Mouse (Mus musculus): Measurements from ENCODE around the gene Prg2. TPM values are rescaled to one million over a fixed set of nuclear protein-coding genes. Genes with fewer than 3 reads are reported as not detected.

Prg2 gene
- total and polyA plus RNA-seq, 3 experiments, result 0.17 to 0.42 TPM; not detected in 1

DNA sequence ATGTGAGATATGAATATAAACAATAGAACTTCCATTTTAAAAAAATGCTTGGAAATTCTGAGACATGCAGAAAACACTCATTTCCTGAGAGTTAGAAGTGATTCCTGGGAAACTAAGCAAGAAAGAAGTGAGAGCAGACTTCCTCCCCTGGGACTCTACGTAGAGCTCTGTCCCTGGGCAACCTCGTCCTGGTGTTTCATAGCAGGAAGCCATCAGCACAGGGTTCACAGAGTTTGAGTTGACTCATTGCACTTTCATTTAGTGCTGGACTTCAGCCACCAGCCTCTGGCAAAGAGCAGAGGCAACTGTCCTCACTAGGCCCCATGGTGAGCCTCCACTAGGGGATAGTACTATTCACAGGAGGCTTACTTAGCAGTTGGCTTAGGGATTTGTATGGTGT lies 19.0 kb upstream of the Prg2 start:
- Histone ChIP-seq H3K79me2 (ENCODE audit: control insufficient read depth, insufficient read depth, low read length, poor library complexity) (no peaks in the 10 kb centered on the region), H3K4me1 (ENCODE audit: control insufficient read depth in 1 of 2, insufficient read depth in 2 of 2, low read length in 2 of 2) (peaks cover 3 to 8% of the 10 kb centered on the region in 2 experiments), H3K9me3 (replicated peaks; ENCODE audit: insufficient read depth, low read length) (no peaks in the 10 kb centered on the region), H3K27ac (ENCODE audit: control insufficient read depth, low read depth, low read length) (no peak overlapping the region), H3K4me3 (ENCODE audit: control insufficient read depth in 1 of 2, insufficient read depth in 1 of 2, low read depth in 2 of 2, low read length in 2 of 2) (no peak overlapping the region), H3K27me3 (ENCODE audit: control insufficient read depth in 1 of 2, insufficient read depth in 2 of 2, low read length in 2 of 2) (no peaks in the 10 kb centered on the region), H3K36me3 (ENCODE audit: control insufficient read depth in 1 of 2, insufficient read depth in 2 of 2, low read length in 2 of 2) (peaks cover 3 to 16% of the 10 kb centered on the region in 2 experiments; a peak in 3 of 4 replicates), H3K9ac (ENCODE audit: control insufficient read depth, low read depth, low read length, poor library complexity, severe bottlenecking) (no peak overlapping the region)
- DNase-seq (ENCODE audit: low read depth, low spot score), result no peak
- TF ChIP-seq POLR2AphosphoS2 (IDR thresholded peaks at IDR 0.05; ENCODE audit: low read length) (peak; percentile 18; the same call in 1 of the 2 replicates), ELF1 (IDR thresholded peaks at IDR 0.05; ENCODE audit: low read depth, low read length) (no peak)

DNA sequence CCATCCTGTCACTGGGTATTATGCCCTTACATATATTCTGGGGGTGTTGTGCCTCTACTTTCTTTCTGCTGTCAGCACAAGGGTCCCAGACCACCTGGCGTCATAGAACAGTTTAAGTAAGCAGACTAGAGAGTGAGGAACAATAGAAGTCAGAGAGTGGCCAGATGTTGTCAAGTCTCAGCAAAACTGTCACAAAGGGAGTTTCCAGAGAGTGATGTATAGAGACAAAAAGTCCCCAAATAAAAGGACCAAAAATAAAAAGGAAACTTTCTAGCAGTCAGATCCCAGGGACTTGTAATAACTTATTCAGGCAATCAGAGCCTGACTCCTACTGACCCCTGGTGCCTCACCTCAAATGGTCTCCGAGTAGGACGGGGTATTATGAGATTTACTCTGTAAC lies 18.4 kb upstream of the Prg2 start:
- no peak for DNase-seq (ENCODE audit: low read depth, low spot score)
- no peak for TF ChIP-seq MAX (IDR thresholded peaks at IDR 0.05; ENCODE audit: low read length)
- no peak for TF ChIP-seq NELFE (IDR thresholded peaks at IDR 0.05; ENCODE audit: low read depth, low read length)
- no peak for TF ChIP-seq USF1 (IDR thresholded peaks at IDR 0.05; ENCODE audit: low read depth, low read length)
- TF ChIP-seq BHLHE40 (IDR thresholded peaks at IDR 0.05; ENCODE audit: borderline replicate concordance, low read depth, low read length), result no peak
- no peak for TF ChIP-seq CTCF (IDR thresholded peaks at IDR 0.05 in 2 of 3, conservative IDR thresholded peaks at IDR 0.05 in 1 of 3; ENCODE audit: control insufficient read depth in 1 of 3, insufficient read depth in 1 of 3, low read depth in 2 of 3, low read length in 3 of 3, poor library complexity in 1 of 3, severe bottlenecking in 1 of 3)
- no peak for TF ChIP-seq MXI1 (IDR thresholded peaks at IDR 0.05; ENCODE audit: low read depth, low read length)
- no peak for TF ChIP-seq USF2 (IDR thresholded peaks at IDR 0.05; ENCODE audit: borderline replicate concordance in 1 of 2, insufficient read depth in 1 of 2, low read depth in 1 of 2, low read length in 2 of 2)
- TF ChIP-seq ZNF384 (IDR thresholded peaks at IDR 0.05; ENCODE audit: low read depth, low read length), result no peak
- no peak for TF ChIP-seq ETS1 (IDR thresholded peaks at IDR 0.05; ENCODE audit: low read depth, low read length)
- TF ChIP-seq MEF2A (IDR thresholded peaks at IDR 0.05; ENCODE audit: extremely low read depth, insufficient replicate concordance, low read depth, low read length, poor library complexity, severe bottlenecking), result no peak
- no peak for TF ChIP-seq CHD2 (IDR thresholded peaks at IDR 0.05; ENCODE audit: low read length)
- no peak for TF ChIP-seq POLR2AphosphoS2 (IDR thresholded peaks at IDR 0.05; ENCODE audit: low read length)
- TF ChIP-seq ZMIZ1 (IDR thresholded peaks at IDR 0.05; ENCODE audit: low read depth, low read length), result no peak
- TF ChIP-seq NRF1 (IDR thresholded peaks at IDR 0.05; ENCODE audit: insufficient read depth, low read depth, low read length, poor library complexity, severe bottlenecking), result no peak
- TF ChIP-seq POLR2AphosphoS5 (IDR thresholded peaks at IDR 0.05; ENCODE audit: borderline replicate concordance, low read depth, low read length), result no peak
- TF ChIP-seq ELF1 (IDR thresholded peaks at IDR 0.05; ENCODE audit: low read depth, low read length), result no peak
- no peak for TF ChIP-seq CHD1 (IDR thresholded peaks at IDR 0.05; ENCODE audit: low read depth, low read length)
- Histone ChIP-seq H3K27ac (ENCODE audit: control insufficient read depth, low read depth, low read length) (no peak overlapping the region), H3K9ac (ENCODE audit: control insufficient read depth, low read depth, low read length, poor library complexity, severe bottlenecking) (no peak overlapping the region), H3K9me3 (replicated peaks; ENCODE audit: insufficient read depth, low read length) (no peaks in the 10 kb centered on the region), H3K4me3 (ENCODE audit: control insufficient read depth in 1 of 2, insufficient read depth in 1 of 2, low read depth in 2 of 2, low read length in 2 of 2) (no peak overlapping the region), H3K27me3 (ENCODE audit: control insufficient read depth in 1 of 2, insufficient read depth in 2 of 2, low read length in 2 of 2) (no peaks in the 10 kb centered on the region), H3K79me2 (ENCODE audit: control insufficient read depth, insufficient read depth, low read length, poor library complexity) (no peaks in the 10 kb centered on the region), H3K4me1 (ENCODE audit: control insufficient read depth in 1 of 2, insufficient read depth in 2 of 2, low read length in 2 of 2) (peaks cover 3 to 8% of the 10 kb centered on the region in 2 experiments), H3K36me3 (ENCODE audit: control insufficient read depth in 1 of 2, insufficient read depth in 2 of 2, low read length in 2 of 2) (peaks cover 0 to 16% of the 10 kb centered on the region in 2 experiments; a peak in 3 of 4 replicates)

Data from MEL (cell line).